Mouse (Mus musculus): ENCODE data around the gene Gm13278.
"Not testable (repeated sequence)": the region's sequence is repeated elsewhere in the genome, so short reads cannot be mapped to it uniquely, and the experiment has no call there.

- TF ChIP-seq CTCF (IDR thresholded peaks at IDR 0.05; ENCODE audit: control insufficient read depth, insufficient read depth, insufficient replicate concordance, low read depth, low read length) = peak; percentile 27; the same call in 1 of the 2 replicates
- TF ChIP-seq POLR2A (IDR thresholded peaks at IDR 0.05; ENCODE audit: control insufficient read depth, low read depth, low read length) = not testable (repeated sequence)
These were observed 2.9 kb upstream of the Gm13278 start, which contains the start of gene Gm13277 for GRCm38 (mm10) chr4:88788402-88788801.

All from testis, adult 2 months (tissue).